Mouse (Mus musculus) MEL (cell line): ENCODE measurements at regions not wholly inside any gene's neighbourhood (a gene's known extent, or its start where the extent isn't known, plus 50 kb on each side); places are given as distances from the start of the nearest gene placed in this dataset.

Experiments used
- DNase-seq: peaks from one replicate; pipeline ENCODE4 v3.0.0; 2011; ENCODE audit warnings: low read depth, low spot score
- H3K27ac ChIP-seq: 2 replicates; pipeline ENCODE4 v1.5.1; 2012; ENCODE audit warnings: low read depth, mild to moderate bottlenecking, control low read depth, low read length, moderate library complexity; ENCODE audit not compliant: control insufficient read depth
- H3K27me3 ChIP-seq, 2 experiments: fragments of 150-350 bp in 1 of 2; sonication (generic) in 1 of 2; 2 replicates each; pipeline ENCODE4 v1.6.1; 2012; ENCODE audit warnings: low read length in 2 of 2, mild to moderate bottlenecking in 2 of 2, improper control_type of control experiment in 1 of 2, moderate library complexity in 1 of 2; ENCODE audit not compliant: insufficient read depth in 2 of 2, control insufficient read depth in 1 of 2
- H3K36me3 ChIP-seq, 2 experiments: 2 replicates each; pipeline ENCODE4 v1.6.1; 2012 to 2014; ENCODE audit warnings: low read length in 2 of 2, improper control_type of control experiment in 1 of 2, inconsistent platforms in 1 of 2, mild to moderate bottlenecking in 1 of 2; ENCODE audit not compliant: insufficient read depth in 2 of 2, control insufficient read depth in 1 of 2
- H3K4me1 ChIP-seq, 2 experiments: fragments of 150-350 bp in 1 of 2; sonication (generic) in 1 of 2; 2 replicates each; pipeline ENCODE4 v1.6.1; 2012; ENCODE audit warnings: low read length in 2 of 2, improper control_type of control experiment in 1 of 2, mild to moderate bottlenecking in 1 of 2; ENCODE audit not compliant: insufficient read depth in 2 of 2, control insufficient read depth in 1 of 2
- H3K4me3 ChIP-seq, 2 experiments: fragments of 150-350 bp in 1 of 2; sonication (generic) in 1 of 2; 2 replicates each; pipeline ENCODE4 v1.5.1; 2012; ENCODE audit warnings: low read depth in 2 of 2, low read length in 2 of 2, mild to moderate bottlenecking in 2 of 2, moderate library complexity in 2 of 2, control low read depth in 1 of 2, improper control_type of control experiment in 1 of 2; ENCODE audit not compliant: control insufficient read depth in 1 of 2, insufficient read depth in 1 of 2
- H3K79me2 ChIP-seq: 2 replicates; pipeline ENCODE4 v1.6.1; 2012; ENCODE audit warnings: mild to moderate bottlenecking, low read length, moderate library complexity; ENCODE audit not compliant: control insufficient read depth, poor library complexity, insufficient read depth
- H3K9ac ChIP-seq: 2 replicates; pipeline ENCODE4 v1.6.1; 2012; ENCODE audit warnings: low read depth, mild to moderate bottlenecking, control low read depth, low read length, moderate library complexity; ENCODE audit not compliant: control insufficient read depth, poor library complexity, severe bottlenecking
- H3K9me3 ChIP-seq: fragments of 150-350 bp; sonication (generic); replicated peaks from 2 replicates; pipeline ENCODE4 v1.6.1; 2012; ENCODE audit warnings: mild to moderate bottlenecking, low read length, improper control_type of control experiment, moderate library complexity; ENCODE audit not compliant: insufficient read depth
- CHD1 ChIP-seq: IDR thresholded peaks from 2 replicates; pipeline ENCODE4 v1.6.1; 2012; ENCODE audit warnings: low read depth, mild to moderate bottlenecking, inconsistent platforms, low read length, improper control_type of control experiment
- CHD2 ChIP-seq: IDR thresholded peaks from 2 replicates; pipeline ENCODE4 v1.6.1; 2011; ENCODE audit warnings: low read length, improper control_type of control experiment
- CTCF ChIP-seq, 3 experiments: IDR thresholded peaks in 2 of 3; conservative IDR thresholded peaks in 1 of 3; 2 replicates each; pipeline ENCODE4 v1.5.1; 2011 to 2012; ENCODE audit warnings: low read length in 3 of 3, low read depth in 2 of 3, mild to moderate bottlenecking in 2 of 3, improper control_type of control experiment in 1 of 3, inconsistent platforms in 1 of 3, mixed read lengths in 1 of 3, moderate library complexity in 1 of 3; ENCODE audit not compliant: control insufficient read depth in 1 of 3, insufficient read depth in 1 of 3, poor library complexity in 1 of 3, severe bottlenecking in 1 of 3
- ELF1 ChIP-seq: IDR thresholded peaks from 2 replicates; pipeline ENCODE4 v1.6.1; 2014; ENCODE audit warnings: low read depth, mild to moderate bottlenecking, inconsistent platforms, low read length, improper control_type of control experiment, moderate library complexity
- EP300 ChIP-seq, 2 experiments: IDR thresholded peaks; 2 replicates each; pipeline ENCODE4 v1.6.1; 2011; ENCODE audit warnings: improper control_type of control experiment in 2 of 2, low read length in 2 of 2, low read depth in 1 of 2, mild to moderate bottlenecking in 1 of 2
- HCFC1 ChIP-seq: IDR thresholded peaks from 2 replicates; pipeline ENCODE4 v1.6.1; 2012; ENCODE audit warnings: low read depth, mild to moderate bottlenecking, inconsistent platforms, low read length, improper control_type of control experiment, moderate library complexity
- JUND ChIP-seq: IDR thresholded peaks from 2 replicates; pipeline ENCODE4 v1.6.1; 2011; ENCODE audit warnings: low read depth, mild to moderate bottlenecking, improper control_type of control experiment, low read length
- MAZ ChIP-seq: IDR thresholded peaks from 2 replicates; pipeline ENCODE4 v1.6.1; 2012; ENCODE audit warnings: low read depth, mild to moderate bottlenecking, inconsistent platforms, low read length, improper control_type of control experiment
- MXI1 ChIP-seq: IDR thresholded peaks from 2 replicates; pipeline ENCODE4 v1.6.1; 2011; ENCODE audit warnings: mild to moderate bottlenecking, low read depth, low read length, improper control_type of control experiment
- POLR2AphosphoS2 ChIP-seq: IDR thresholded peaks from 2 replicates; pipeline ENCODE4 v1.6.1; 2011; ENCODE audit warnings: low read length, improper control_type of control experiment
- POLR2AphosphoS5 ChIP-seq: IDR thresholded peaks from 2 replicates; pipeline ENCODE4 v1.6.1; 2012; ENCODE audit warnings: low read depth, borderline replicate concordance, mild to moderate bottlenecking, inconsistent platforms, low read length, moderate library complexity, mixed read lengths
- SMC3 ChIP-seq: IDR thresholded peaks from 2 replicates; pipeline ENCODE4 v1.6.1; 2011; ENCODE audit warnings: low read depth, low read length, improper control_type of control experiment
- TAL1 ChIP-seq: IDR thresholded peaks from 2 replicates; pipeline ENCODE4 v1.6.1; 2012; ENCODE audit warnings: mild to moderate bottlenecking, inconsistent platforms, low read length, moderate library complexity, mixed read lengths
- USF1 ChIP-seq: IDR thresholded peaks from 2 replicates; pipeline ENCODE4 v1.6.1; 2014; ENCODE audit warnings: low read depth, mild to moderate bottlenecking, inconsistent platforms, low read length, improper control_type of control experiment, moderate library complexity
- ZKSCAN1 ChIP-seq: IDR thresholded peaks from 2 replicates; pipeline ENCODE4 v1.6.1; 2012; ENCODE audit warnings: low read depth, mild to moderate bottlenecking, inconsistent platforms, low read length, improper control_type of control experiment, moderate library complexity
- ZMIZ1 ChIP-seq: IDR thresholded peaks from 2 replicates; pipeline ENCODE4 v1.6.1; 2012; ENCODE audit warnings: low read depth, mild to moderate bottlenecking, inconsistent platforms, low read length, improper control_type of control experiment, moderate library complexity
- ZNF384 ChIP-seq: IDR thresholded peaks from 2 replicates; pipeline ENCODE4 v1.6.1; 2012; ENCODE audit warnings: low read depth, mild to moderate bottlenecking, inconsistent platforms, low read length, improper control_type of control experiment

GRCm38 (mm10) chr8:125367374-125367773 lies 202.2 kb downstream of the Sipa1l2 start:
- H3K9me3 ChIP-seq = no peaks in the 10 kb centered on the region
- no peak overlapping the region for H3K27ac ChIP-seq
- H3K4me3 ChIP-seq = no peak overlapping the region
- no peak overlapping the region for H3K9ac ChIP-seq
- no peaks in the 10 kb centered on the region for H3K36me3 ChIP-seq
- DNase-seq = no peak
- no peaks in the 10 kb centered on the region for H3K27me3 ChIP-seq
- H3K4me1 ChIP-seq = no peaks in the 10 kb centered on the region
- H3K79me2 ChIP-seq = no peaks in the 10 kb centered on the region
- TF ChIP-seq POLR2AphosphoS5 (no peak), MAZ (no peak), HCFC1 (no peak), ELF1 (no peak), ZMIZ1 (no peak), CHD1 (no peak)

GRCm38 (mm10) chr8:125365004-125365403 lies 204.6 kb downstream of the Sipa1l2 start:
- Histone ChIP-seq H3K4me1 (no peaks in the 10 kb centered on the region), H3K9me3 (no peaks in the 10 kb centered on the region), H3K79me2 (no peaks in the 10 kb centered on the region)
- no peak for DNase-seq
- TF ChIP-seq SMC3 (no peak), CTCF (IDR thresholded peaks at IDR 0.05 in 2 of 3, conservative IDR thresholded peaks at IDR 0.05 in 1 of 3; ENCODE audit: control insufficient read depth in 1 of 3, insufficient read depth in 1 of 3, low read depth in 2 of 3, low read length in 3 of 3, poor library complexity in 1 of 3, severe bottlenecking in 1 of 3) (no peak)
- TF ChIP-seq, all 39 proteins: peak for 0
- Histone ChIP-seq H3K27ac (no peak overlapping the region), H3K4me3 (no peak overlapping the region), H3K27me3 (no peaks in the 10 kb centered on the region), H3K36me3 (no peaks in the 10 kb centered on the region), H3K9ac (no peak overlapping the region)

- H3K9me3 ChIP-seq = no peaks in the 10 kb centered on the region
- no peaks in the 10 kb centered on the region for H3K4me1 ChIP-seq
- no peak overlapping the region for H3K27ac ChIP-seq
- TF ChIP-seq EP300 (IDR thresholded peaks at IDR 0.05; ENCODE audit: low read depth in 1 of 2, low read length in 2 of 2) (no peak), CHD2 (no peak), JUND (no peak), ZNF384 (no peak), MXI1 (no peak), POLR2AphosphoS2 (no peak), USF1 (no peak), TAL1 (no peak), ZKSCAN1 (no peak)
- H3K27me3 ChIP-seq = no peaks in the 10 kb centered on the region
- no peak for DNase-seq
- H3K79me2 ChIP-seq = no peaks in the 10 kb centered on the region
- H3K9ac ChIP-seq = no peak overlapping the region
- H3K4me3 ChIP-seq = no peak overlapping the region
- H3K36me3 ChIP-seq = no peaks in the 10 kb centered on the region
These were observed 210.2 kb downstream of the Sipa1l2 start for GRCm38 (mm10) chr8:125359456-125359855.
